Mouse (Mus musculus): ENCODE measurements around the gene Mrpl39. TPM values are rescaled to one million over a fixed set of nuclear protein-coding genes. Genes with fewer than 3 reads are reported as not detected.

The Mrpl39 gene
- polyA plus RNA-seq, 1 experiment from 2014 or later: 40.2 TPM

DNA sequence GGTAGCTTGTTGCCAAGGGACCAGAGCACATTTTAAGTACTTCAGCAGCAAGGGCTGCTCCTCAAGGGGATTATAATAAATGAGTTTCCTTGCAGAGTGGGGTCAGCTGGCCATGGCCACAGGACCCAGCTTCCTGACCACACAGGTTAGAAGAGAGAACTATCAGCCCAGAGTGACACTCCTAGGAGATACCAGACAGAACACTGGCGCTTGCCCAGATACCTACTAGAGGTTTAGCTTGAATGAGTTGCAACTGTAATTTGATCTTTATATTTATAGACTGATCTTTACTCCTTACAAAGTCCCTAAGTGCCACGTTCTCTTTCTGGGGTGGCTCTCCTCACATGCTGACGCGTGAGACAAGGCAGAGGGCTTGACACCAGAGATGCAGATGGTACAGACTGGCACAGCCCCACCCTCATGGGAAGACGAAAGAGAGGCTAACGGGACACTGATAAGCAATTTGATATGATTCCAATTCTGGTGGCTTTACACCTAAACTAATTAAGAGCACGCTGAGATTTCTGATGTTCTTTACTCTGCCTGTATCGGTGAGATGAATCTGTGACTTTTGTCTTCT lies 30.8 kb downstream of the Mrpl39 start:
- Histone ChIP-seq H3K27me3 (ENCODE audit: control insufficient read depth, insufficient read depth, low read length) (0 out of 2 replicates have a peak, but pooled peaks cover 3% of the 10 kb centered on the region), H3K36me3 (ENCODE audit: control insufficient read depth, insufficient read depth, low read length) (no peaks in the 10 kb centered on the region), H3K9me3 (ENCODE audit: control insufficient read depth, low read length) (no peaks in the 10 kb centered on the region), H3K4me2 (ENCODE audit: low read depth, low read length) (no peak overlapping the region), H3K9ac (replicated peaks; ENCODE audit: low read depth, low read length) (no peak overlapping the region), H3K4me3 (ENCODE audit: low read depth, low read length) (no peak overlapping the region), H3K4me1 (ENCODE audit: control insufficient read depth, insufficient read depth, low read length) (peaks cover 4% of the 10 kb centered on the region; the same call in 1 of the 2 replicates), H3K27ac (ENCODE audit: low read depth, low read length) (no peak overlapping the region)
- 82% methylated on average over 8 of the region's 8 CpGs for WGBS
- ATAC-seq (ENCODE audit: low read depth): no peak

DNA sequence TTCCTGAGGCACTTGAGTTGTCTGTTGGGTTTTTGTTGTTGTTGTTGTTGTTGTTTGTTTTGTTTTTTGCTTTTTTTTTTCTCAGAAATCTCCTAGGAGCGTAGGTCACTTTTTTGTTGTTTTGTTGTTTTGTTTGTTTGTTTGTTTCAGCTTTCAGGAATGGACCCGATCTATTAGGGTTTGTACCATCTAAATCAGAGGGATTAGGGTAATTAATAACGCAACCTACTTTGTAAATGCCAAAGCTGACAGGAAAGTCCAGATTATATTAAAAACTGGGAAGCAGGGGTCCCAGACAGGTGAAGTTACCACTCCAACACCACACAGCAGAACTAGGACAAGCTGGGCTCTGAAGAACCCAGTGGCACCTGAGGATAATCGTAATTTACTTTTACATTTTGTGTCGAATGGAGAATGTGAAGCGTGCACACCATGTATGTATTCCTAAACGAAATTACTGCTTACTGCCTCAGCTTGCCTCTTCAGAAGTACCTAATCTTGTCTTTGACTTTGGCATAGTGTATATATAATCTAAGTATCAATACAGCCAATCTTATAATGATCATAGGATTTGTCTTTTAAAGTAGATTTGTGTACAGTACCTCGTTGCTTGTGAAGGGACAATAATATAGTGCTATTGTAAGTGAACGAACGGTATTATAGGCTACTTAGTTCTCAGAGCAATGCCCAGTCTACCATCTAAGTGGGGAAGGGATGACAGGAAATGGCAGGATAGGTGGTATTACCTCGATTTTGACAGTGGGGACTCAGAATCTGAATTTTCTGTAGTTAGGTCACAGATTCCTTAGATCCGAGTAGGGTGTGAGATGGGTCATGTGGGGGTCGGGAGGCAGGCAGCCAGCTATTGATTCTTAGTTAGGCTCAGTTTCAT lies 31.5 kb downstream of the Mrpl39 start:
- Histone ChIP-seq H3K36me3 (ENCODE audit: control insufficient read depth, insufficient read depth, low read length) (no peaks in the 10 kb centered on the region), H3K9ac (replicated peaks; ENCODE audit: low read depth, low read length) (no peak overlapping the region), H3K27ac (ENCODE audit: low read depth, low read length) (no peak overlapping the region), H3K4me1 (ENCODE audit: control insufficient read depth, insufficient read depth, low read length) (peaks cover 4% of the 10 kb centered on the region; the same call in 1 of the 2 replicates), H3K4me3 (ENCODE audit: low read depth, low read length) (peak overlapping the region; percentile 44), H3K9me3 (ENCODE audit: control insufficient read depth, low read length) (no peaks in the 10 kb centered on the region), H3K4me2 (ENCODE audit: low read depth, low read length) (peak overlapping the region; percentile 79; the same call in 1 of the 2 replicates), H3K27me3 (ENCODE audit: control insufficient read depth, insufficient read depth, low read length) (0 out of 2 replicates have a peak, but pooled peaks cover 3% of the 10 kb centered on the region)
- 63% methylated on average over 13 of the region's 13 CpGs for WGBS
- ATAC-seq (ENCODE audit: low read depth): no peak

DNA sequence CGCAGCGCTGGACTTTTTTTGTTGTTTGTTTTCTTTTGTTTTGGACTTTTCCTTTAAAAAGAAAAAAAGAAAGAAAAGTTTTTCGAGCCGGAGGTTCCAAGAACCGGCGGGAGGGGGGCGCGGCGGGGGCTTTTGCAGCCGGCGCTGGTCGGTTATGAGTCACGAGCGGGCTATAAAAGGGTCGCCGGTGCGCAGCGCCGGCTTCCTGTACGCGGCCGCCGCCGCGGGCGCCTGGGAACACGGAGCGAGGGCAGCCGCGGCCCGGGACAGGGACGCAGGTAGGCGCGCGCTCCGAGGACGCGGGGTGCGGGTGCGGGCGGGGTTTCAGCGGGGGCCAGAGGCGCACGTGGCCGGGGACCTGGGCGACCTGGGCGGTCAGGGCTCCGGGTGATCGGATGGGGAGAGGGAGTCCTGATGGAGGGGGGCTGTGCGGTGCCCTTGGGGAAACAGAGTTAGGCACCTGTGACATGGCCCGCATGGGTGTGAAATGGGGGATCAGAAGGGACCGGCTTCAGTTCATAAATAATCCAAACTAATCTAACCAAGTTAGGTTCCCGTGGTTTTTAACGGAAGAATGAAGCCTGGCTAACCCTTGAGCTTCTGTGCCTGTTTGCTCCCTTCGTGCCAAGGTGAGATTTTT lies 32.3 kb downstream of the Mrpl39 start:
- Histone ChIP-seq H3K27ac (ENCODE audit: low read depth, low read length) (no peak overlapping the region), H3K27me3 (ENCODE audit: control insufficient read depth, insufficient read depth, low read length) (0 out of 2 replicates have a peak, but pooled peaks cover 3% of the 10 kb centered on the region), H3K4me1 (ENCODE audit: control insufficient read depth, insufficient read depth, low read length) (peaks cover 4% of the 10 kb centered on the region; the same call in 1 of the 2 replicates), H3K36me3 (ENCODE audit: control insufficient read depth, insufficient read depth, low read length) (no peaks in the 10 kb centered on the region), H3K4me3 (ENCODE audit: low read depth, low read length) (peak overlapping the region; percentile 44), H3K4me2 (ENCODE audit: low read depth, low read length) (peak overlapping the region; percentile 79), H3K9me3 (ENCODE audit: control insufficient read depth, low read length) (no peaks in the 10 kb centered on the region), H3K9ac (replicated peaks; ENCODE audit: low read depth, low read length) (no peak overlapping the region)
- ATAC-seq (ENCODE audit: low read depth): peak; percentile 87
- WGBS: under 1% methylated on average over 55 of the region's 55 CpGs

DNA sequence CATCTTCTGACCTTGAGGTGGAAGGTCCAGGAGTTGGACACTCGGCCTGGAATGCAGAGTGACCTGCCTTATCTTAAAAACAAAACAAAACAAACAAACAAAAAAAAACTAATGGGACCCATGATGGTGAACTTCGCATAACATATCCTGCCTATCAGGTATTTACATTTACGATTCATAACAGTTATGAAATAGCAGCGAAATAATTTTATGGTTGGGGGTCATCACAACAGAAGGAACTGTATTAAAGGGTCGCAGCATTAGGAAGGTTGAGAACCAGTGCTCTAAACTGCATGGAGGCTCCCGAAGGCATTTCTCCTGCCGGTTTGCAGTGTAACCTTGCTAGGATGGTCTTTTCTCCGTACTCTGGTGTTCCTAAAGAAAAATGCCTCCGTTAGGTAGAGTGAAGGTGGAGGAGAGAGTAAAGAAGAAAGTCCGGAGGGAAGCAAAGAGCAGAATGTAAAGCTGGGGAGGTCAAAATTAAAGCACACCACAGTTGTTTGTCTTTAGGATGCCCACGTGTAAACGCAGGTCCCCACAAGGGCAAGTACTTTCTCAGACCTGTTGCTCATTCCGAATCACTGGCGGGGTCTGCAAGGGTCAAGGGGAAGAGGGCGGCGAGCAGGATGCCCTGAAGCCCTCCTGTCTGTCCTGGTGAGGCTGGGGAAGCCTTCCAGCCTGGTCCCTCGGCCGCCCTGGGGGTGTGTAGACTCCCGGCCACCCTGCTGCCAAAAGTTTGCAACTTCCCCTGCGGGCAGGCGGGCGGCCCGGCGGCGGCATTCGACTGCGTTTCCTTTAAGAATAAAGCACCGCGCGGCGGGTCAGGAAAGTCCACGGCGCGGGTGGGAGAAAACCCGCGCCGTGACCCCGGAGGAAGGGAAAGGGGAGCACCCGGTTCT lies 33.1 kb downstream of the Mrpl39 start:
- 0 out of 2 replicates have a peak, but pooled peaks cover 3% of the 10 kb centered on the region for H3K27me3 ChIP-seq (ENCODE audit: control insufficient read depth, insufficient read depth, low read length)
- no peak for ATAC-seq (ENCODE audit: low read depth)
- H3K9ac ChIP-seq (replicated peaks; ENCODE audit: low read depth, low read length): no peak overlapping the region
- H3K9me3 ChIP-seq (ENCODE audit: control insufficient read depth, low read length): no peaks in the 10 kb centered on the region
- 13% methylated on average over 39 of the region's 39 CpGs for WGBS
- H3K27ac ChIP-seq (ENCODE audit: low read depth, low read length): no peak overlapping the region
- H3K4me1 ChIP-seq (ENCODE audit: control insufficient read depth, insufficient read depth, low read length): peaks cover 4% of the 10 kb centered on the region; the same call in 1 of the 2 replicates
- peak overlapping the region; percentile 44 for H3K4me3 ChIP-seq (ENCODE audit: low read depth, low read length)
- H3K36me3 ChIP-seq (ENCODE audit: control insufficient read depth, insufficient read depth, low read length): no peaks in the 10 kb centered on the region
- peak overlapping the region; percentile 79 for H3K4me2 ChIP-seq (ENCODE audit: low read depth, low read length)

DNA sequence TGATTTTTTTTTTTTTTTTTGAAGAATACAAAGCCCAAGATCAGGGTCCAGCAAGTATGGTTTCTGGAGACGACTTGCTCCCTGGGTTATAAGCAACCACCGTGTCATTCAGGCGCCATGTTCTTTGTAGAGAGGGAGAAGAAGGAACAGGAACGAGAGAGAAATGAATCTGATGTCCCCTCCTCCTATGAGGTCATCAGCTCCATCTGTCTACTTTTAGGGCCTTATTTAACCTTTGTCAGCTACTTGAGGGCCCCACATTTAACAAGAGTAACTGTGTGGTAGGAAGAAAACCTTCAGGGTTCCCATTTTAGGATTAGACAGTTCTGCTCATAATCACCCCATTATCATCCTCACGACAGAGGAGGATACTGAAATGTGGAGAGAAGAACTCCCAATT lies 34.5 kb downstream of the Mrpl39 start:
- ATAC-seq (ENCODE audit: low read depth): no peak
- Histone ChIP-seq H3K36me3 (ENCODE audit: control insufficient read depth, insufficient read depth, low read length) (no peaks in the 10 kb centered on the region), H3K27ac (ENCODE audit: low read depth, low read length) (no peak overlapping the region), H3K4me1 (ENCODE audit: control insufficient read depth, insufficient read depth, low read length) (peaks cover 4% of the 10 kb centered on the region; the same call in 1 of the 2 replicates), H3K27me3 (ENCODE audit: control insufficient read depth, insufficient read depth, low read length) (0 out of 2 replicates have a peak, but pooled peaks cover 3% of the 10 kb centered on the region), H3K4me3 (ENCODE audit: low read depth, low read length) (no peak overlapping the region), H3K4me2 (ENCODE audit: low read depth, low read length) (no peak overlapping the region), H3K9me3 (ENCODE audit: control insufficient read depth, low read length) (no peaks in the 10 kb centered on the region), H3K9ac (replicated peaks; ENCODE audit: low read depth, low read length) (no peak overlapping the region)
- 86% methylated on average over 5 of the region's 5 CpGs for WGBS

DNA sequence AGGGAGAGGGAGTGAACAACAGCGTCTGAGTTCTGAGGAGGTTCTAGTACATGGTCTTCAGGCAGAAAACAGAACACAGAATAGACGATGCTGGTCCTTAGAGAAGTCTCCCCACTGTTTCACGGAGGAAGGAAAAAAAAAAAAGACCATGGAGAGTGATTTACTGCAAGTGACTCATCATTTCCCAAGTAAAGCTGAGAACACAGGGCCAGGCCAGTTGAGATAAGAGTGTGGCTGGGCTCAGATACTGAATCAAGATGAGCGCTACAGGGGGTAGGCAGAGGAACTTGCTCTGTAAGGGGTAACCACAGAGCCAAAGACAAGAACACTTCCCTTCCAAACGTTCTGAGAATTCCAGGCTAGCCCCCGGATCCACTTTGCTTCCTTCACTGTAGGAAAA lies 36.8 kb downstream of the Mrpl39 start:
- H3K4me3 ChIP-seq (ENCODE audit: low read depth, low read length): no peak overlapping the region
- peaks cover 4% of the 10 kb centered on the region; the same call in 1 of the 2 replicates for H3K4me1 ChIP-seq (ENCODE audit: control insufficient read depth, insufficient read depth, low read length)
- H3K27me3 ChIP-seq (ENCODE audit: control insufficient read depth, insufficient read depth, low read length): 0 out of 2 replicates have a peak, but pooled peaks cover 3% of the 10 kb centered on the region
- 65% methylated on average over 6 of the region's 6 CpGs for WGBS
- no peaks in the 10 kb centered on the region for H3K9me3 ChIP-seq (ENCODE audit: control insufficient read depth, low read length)
- H3K9ac ChIP-seq (replicated peaks; ENCODE audit: low read depth, low read length): no peak overlapping the region
- H3K4me2 ChIP-seq (ENCODE audit: low read depth, low read length): no peak overlapping the region
- no peak overlapping the region for H3K27ac ChIP-seq (ENCODE audit: low read depth, low read length)
- H3K36me3 ChIP-seq (ENCODE audit: control insufficient read depth, insufficient read depth, low read length): no peaks in the 10 kb centered on the region
- ATAC-seq (ENCODE audit: low read depth): no peak

DNA sequence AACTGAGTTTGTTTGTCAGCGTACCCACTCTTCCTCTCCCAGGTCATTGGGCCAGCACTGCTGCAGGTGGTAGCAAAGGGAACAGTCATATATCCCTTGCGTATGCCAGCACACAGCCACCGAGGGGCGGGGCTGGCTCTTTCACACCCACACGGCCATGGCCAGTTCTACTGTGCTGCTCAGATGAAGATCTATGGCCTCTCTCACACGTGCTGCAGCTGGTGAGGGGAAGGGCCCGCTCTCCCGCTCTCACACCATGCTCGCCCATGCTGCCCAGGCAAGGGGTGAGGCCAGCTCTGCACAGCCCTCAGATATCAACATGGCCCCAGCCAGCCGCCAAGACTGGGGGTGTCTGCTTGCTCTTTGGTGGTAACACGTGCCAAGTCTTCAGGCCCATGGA lies 39.4 kb downstream of the Mrpl39 start:
- Histone ChIP-seq H3K9me3 (ENCODE audit: control insufficient read depth, low read length) (no peaks in the 10 kb centered on the region), H3K36me3 (ENCODE audit: control insufficient read depth, insufficient read depth, low read length) (no peaks in the 10 kb centered on the region), H3K4me3 (ENCODE audit: low read depth, low read length) (no peak overlapping the region), H3K4me1 (ENCODE audit: control insufficient read depth, insufficient read depth, low read length) (no peaks in the 10 kb centered on the region), H3K4me2 (ENCODE audit: low read depth, low read length) (no peak overlapping the region), H3K27ac (ENCODE audit: low read depth, low read length) (no peak overlapping the region), H3K9ac (replicated peaks; ENCODE audit: low read depth, low read length) (no peak overlapping the region), H3K27me3 (ENCODE audit: control insufficient read depth, insufficient read depth, low read length) (no peaks in the 10 kb centered on the region)
- WGBS: 83% methylated on average over 11 of the region's 11 CpGs
- no peak for ATAC-seq (ENCODE audit: low read depth)

DNA sequence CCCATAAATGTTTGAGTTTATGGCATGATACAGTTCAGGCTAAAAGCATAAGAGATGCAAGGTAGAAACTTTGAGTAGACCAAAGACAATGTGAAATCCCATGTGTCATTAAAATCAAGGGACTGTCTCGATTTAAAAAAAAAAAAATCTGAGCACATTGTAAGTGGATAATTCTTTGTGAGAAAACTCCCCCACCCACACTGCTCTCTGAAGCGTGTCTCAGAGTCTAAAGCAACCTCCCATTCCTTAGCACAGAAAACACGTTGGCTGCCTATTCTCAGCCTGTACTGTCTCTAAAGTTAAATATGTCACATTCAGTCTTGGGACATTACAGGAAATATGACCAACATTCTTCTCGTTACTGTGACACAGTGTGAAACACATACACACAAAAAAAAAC lies 53.6 kb downstream of the Mrpl39 start:
- H3K4me2 ChIP-seq (ENCODE audit: low read depth, low read length): no peak overlapping the region
- ATAC-seq (ENCODE audit: low read depth): no peak
- H3K9me3 ChIP-seq (ENCODE audit: control insufficient read depth, low read length): no peaks in the 10 kb centered on the region
- no peak overlapping the region for H3K9ac ChIP-seq (replicated peaks; ENCODE audit: low read depth, low read length)
- H3K27me3 ChIP-seq (ENCODE audit: control insufficient read depth, insufficient read depth, low read length): no peaks in the 10 kb centered on the region
- H3K4me1 ChIP-seq (ENCODE audit: control insufficient read depth, insufficient read depth, low read length): no peaks in the 10 kb centered on the region
- H3K36me3 ChIP-seq (ENCODE audit: control insufficient read depth, insufficient read depth, low read length): no peaks in the 10 kb centered on the region
- WGBS: 82% methylated on average over 4 of the region's 4 CpGs
- no peak overlapping the region for H3K4me3 ChIP-seq (ENCODE audit: low read depth, low read length)
- H3K27ac ChIP-seq (ENCODE audit: low read depth, low read length): no peak overlapping the region
